Mouse (Mus musculus): Measurements from ENCODE around the gene Map3k5. TPM values are rescaled to one million over a fixed set of nuclear protein-coding genes. Genes with fewer than 3 reads are reported as not detected.

The Map3k5 gene
- polyA plus RNA-seq (2012; ENCODE audit: insufficient read depth, insufficient read length, low replicate concordance, missing spikeins), result not detected in 2 replicates

DNA sequence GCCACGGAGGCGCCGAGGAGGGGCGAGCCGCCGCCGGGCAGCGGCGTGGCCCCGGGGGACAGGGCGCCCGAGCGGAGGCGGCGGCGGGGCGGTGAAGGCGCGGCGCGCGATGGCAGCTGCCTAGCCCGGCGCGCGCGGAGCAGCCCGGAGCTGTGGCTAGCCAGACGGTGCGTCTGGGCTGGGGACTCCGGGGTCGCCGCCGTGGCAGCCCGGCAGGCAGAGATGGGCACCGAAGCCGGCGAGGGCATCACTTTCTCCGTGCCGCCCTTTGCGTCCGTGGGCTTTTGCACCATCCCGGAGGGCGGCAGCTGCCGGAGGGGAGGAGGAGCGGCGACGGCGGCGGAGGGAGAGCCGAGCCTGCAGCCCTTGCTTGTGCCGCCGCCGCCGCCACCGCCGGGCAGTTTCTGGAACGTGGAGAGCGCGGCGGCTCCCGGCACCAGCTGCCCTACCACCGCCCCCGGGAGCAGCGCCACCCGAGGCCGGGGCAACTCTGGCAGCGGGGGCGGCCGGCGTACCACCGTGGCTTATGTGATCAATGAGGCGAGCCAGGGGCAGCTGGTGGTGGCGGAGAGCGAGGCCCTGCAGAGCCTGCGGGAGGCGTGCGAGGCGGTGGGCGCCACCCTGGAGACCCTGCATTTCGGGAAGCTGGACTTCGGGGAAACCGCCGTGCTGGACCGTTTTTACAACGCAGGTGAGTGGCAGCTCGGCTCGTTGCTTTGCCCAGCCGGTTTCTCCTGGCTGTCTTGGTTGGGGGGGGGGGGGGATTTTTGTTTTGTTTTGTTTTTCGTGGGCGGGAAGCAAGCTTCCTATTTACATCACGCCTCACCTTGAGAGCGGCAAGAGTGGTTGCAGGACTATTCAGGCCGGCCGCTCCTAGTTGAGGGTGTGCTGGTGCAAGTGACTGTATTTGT lies at the start of gene Map3k5:
Map3k5 (plus strand) TSS at position 89 of the 911 bp plus-strand sequence.
- TF ChIP-seq CTCF (IDR thresholded peaks at IDR 0.05; ENCODE audit: insufficient read depth, low read depth, low read length), result no peak
- TF ChIP-seq POLR2A (IDR thresholded peaks at IDR 0.05; ENCODE audit: insufficient read depth, low read depth, low read length), result no peak
- under 1% methylated on average over 94 of the region's 95 CpGs for WGBS
- H3K27ac ChIP-seq (ENCODE audit: insufficient read depth, low read depth, low read length), result no peak within 1 kb of the TSS

DNA sequence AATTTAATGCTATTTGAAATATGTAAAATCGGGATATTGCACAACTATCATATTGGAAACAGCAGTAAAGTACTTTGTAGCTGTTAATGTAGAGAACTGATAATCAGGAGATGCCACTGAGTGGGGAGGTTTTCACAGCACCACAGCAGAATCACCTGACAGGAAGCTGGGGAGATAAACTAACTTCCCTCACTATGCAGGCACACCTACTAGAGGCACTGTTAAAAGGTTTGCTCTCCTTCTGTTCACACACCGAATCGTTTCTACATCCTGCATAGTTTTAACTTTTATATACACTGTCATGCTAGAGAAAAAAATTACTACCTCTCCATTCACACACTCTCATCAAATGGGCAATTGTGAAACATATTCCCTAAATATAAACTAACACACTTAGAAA lies 48.0 kb upstream of the Map3k5 start:
- Histone ChIP-seq H3K27ac (ENCODE audit: insufficient read depth, low read depth, low read length) (no peak overlapping the region), H3K4me3 (ENCODE audit: insufficient read depth, low read depth, low read length) (no peak overlapping the region), H3K4me1 (ENCODE audit: control insufficient read depth, insufficient read depth, low read length) (no peaks in the 10 kb centered on the region)
- WGBS, result 85% methylated on average over 3 of the region's 3 CpGs
- TF ChIP-seq POLR2A (IDR thresholded peaks at IDR 0.05; ENCODE audit: insufficient read depth, low read depth, low read length) (no peak), CTCF (IDR thresholded peaks at IDR 0.05; ENCODE audit: insufficient read depth, low read depth, low read length) (no peak)

More for the DNA sequence above, at the start of gene Map3k5:
- Histone ChIP-seq H3K4me3 (ENCODE audit: insufficient read depth, low read depth, low read length) (peak within 1 kb of the TSS; percentile 93), H3K4me1 (ENCODE audit: control insufficient read depth, insufficient read depth, low read length) (peaks cover 14% of the 10 kb centered on the region)

DNA sequence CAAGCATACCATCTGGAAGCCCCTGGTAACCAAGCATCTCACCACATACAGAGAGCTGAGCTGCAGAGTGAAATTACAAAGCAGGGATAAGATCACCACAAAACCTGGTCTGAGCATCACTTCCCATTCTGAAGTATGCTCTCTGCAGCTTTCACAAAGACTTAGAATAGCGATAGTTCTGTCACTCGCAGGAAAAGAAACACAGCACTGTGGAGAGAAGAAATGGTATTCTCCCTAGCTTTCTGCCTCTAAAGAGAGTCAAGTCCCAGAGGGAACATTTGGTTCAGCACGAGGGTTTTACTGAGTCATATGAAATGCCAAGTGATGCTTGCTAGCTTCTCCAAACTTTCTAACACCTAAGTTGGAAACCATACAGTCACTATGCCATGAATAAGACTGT lies 44.4 kb upstream of the Map3k5 start:
- no peak for TF ChIP-seq CTCF (IDR thresholded peaks at IDR 0.05; ENCODE audit: insufficient read depth, low read depth, low read length)
- no peak for TF ChIP-seq POLR2A (IDR thresholded peaks at IDR 0.05; ENCODE audit: insufficient read depth, low read depth, low read length)
- H3K27ac ChIP-seq (ENCODE audit: insufficient read depth, low read depth, low read length), result no peak overlapping the region
- 65% methylated on average over 3 of the region's 3 CpGs for WGBS
- H3K4me1 ChIP-seq (ENCODE audit: control insufficient read depth, insufficient read depth, low read length), result no peaks in the 10 kb centered on the region
- no peak overlapping the region for H3K4me3 ChIP-seq (ENCODE audit: insufficient read depth, low read depth, low read length)

DNA sequence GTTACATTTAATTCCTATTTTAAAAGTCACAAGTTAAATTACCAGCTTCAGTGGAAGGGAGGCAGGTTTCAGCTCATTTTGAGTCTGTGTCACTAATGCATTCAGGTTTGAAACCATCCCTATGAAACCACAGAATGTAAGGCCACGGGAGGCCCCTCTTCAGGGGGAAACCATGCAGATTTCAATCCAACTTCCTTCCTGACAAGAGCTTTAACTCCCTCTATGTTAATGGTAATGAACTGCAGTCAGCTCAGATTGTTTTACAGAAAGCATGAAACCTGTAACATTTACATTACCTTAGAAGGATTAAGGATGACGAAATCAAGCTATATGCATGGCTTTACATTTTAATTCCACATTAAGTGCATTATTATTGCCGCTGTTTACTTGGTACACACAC lies 42.6 kb upstream of the Map3k5 start:
- TF ChIP-seq POLR2A (IDR thresholded peaks at IDR 0.05; ENCODE audit: insufficient read depth, low read depth, low read length) (no peak), CTCF (IDR thresholded peaks at IDR 0.05; ENCODE audit: insufficient read depth, low read depth, low read length) (no peak)
- no peak overlapping the region for H3K27ac ChIP-seq (ENCODE audit: insufficient read depth, low read depth, low read length)
- H3K4me3 ChIP-seq (ENCODE audit: insufficient read depth, low read depth, low read length), result no peak overlapping the region
- H3K4me1 ChIP-seq (ENCODE audit: control insufficient read depth, insufficient read depth, low read length), result no peaks in the 10 kb centered on the region
- 71% methylated on average over 3 of the region's 3 CpGs for WGBS

DNA sequence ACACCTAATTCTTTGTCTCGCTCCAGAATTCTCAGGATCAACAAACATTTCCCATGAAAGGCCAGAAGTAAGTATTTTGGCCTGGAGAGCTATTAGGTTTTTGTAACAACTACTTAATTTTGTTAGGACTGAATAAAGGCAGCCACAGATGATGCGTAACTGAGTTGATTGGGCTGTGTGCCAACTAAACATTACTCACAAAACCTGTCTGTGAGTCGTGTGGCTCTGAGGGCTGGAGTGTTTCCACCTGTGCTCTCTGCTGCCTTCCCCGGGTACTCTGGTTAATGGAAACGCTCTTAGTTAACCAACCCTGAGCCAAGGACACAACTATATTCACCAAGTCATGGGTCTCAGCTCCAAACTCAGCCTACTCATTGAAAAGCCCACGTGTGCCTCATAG lies 41.1 kb upstream of the Map3k5 start:
- H3K4me3 ChIP-seq (ENCODE audit: insufficient read depth, low read depth, low read length), result no peak overlapping the region
- H3K4me1 ChIP-seq (ENCODE audit: control insufficient read depth, insufficient read depth, low read length), result no peaks in the 10 kb centered on the region
- WGBS, result 77% methylated on average over 6 of the region's 6 CpGs
- no peak overlapping the region for H3K27ac ChIP-seq (ENCODE audit: insufficient read depth, low read depth, low read length)
- TF ChIP-seq POLR2A (IDR thresholded peaks at IDR 0.05; ENCODE audit: insufficient read depth, low read depth, low read length) (no peak), CTCF (IDR thresholded peaks at IDR 0.05; ENCODE audit: insufficient read depth, low read depth, low read length) (no peak)

DNA sequence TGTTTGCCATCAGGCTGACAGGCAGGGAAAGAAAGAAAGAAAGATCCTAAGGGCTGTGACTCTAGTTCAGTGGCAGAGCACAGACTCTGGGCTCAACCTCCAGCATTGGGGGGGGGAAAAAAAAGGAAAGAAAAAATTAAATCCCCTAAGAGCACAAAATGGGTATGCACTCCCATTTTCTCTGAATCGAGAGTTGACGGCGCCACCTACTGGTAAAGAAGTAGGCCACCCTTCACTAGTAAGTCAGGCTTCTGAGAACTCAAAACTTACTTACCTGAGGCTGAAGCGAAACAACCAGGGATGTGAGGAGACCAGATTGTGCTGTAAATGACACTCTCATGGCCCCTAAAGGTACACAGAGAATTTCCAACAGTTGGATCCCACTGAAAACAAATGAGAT lies 40.3 kb upstream of the Map3k5 start:
- 16% methylated on average over 4 of the region's 4 CpGs for whole genome bisulfite sequencing
- TF ChIP-seq CTCF (IDR thresholded peaks at IDR 0.05; ENCODE audit: insufficient read depth, low read depth, low read length) (no peak), POLR2A (IDR thresholded peaks at IDR 0.05; ENCODE audit: insufficient read depth, low read depth, low read length) (no peak)
- H3K27ac ChIP-seq (ENCODE audit: insufficient read depth, low read depth, low read length), result no peak overlapping the region

DNA sequence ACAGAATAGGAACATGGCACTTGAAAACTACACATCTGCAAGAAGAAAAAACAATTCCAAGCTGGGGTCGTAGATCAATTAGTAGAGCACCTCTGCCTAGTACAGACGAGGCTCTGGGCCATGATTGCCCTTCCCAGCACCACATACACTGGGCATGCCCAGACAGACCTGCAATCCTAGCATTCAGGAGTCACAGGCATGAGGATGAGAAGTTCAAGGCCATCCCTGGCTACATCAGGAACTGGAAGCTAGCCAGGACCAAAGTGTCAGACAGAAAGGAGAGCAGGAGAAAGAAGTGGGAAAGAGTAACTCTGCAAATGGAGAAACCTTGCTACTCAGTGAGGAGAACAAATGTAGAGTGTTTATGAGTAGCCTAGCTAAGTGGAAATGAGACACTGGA lies 34.1 kb upstream of the Map3k5 start:
- WGBS, result 89% methylated on average over 2 of the region's 2 CpGs
- Histone ChIP-seq H3K4me1 (ENCODE audit: control insufficient read depth, insufficient read depth, low read length) (peaks cover 5% of the 10 kb centered on the region), H3K4me3 (ENCODE audit: insufficient read depth, low read depth, low read length) (no peak overlapping the region), H3K27ac (ENCODE audit: insufficient read depth, low read depth, low read length) (no peak overlapping the region)
- TF ChIP-seq POLR2A (IDR thresholded peaks at IDR 0.05; ENCODE audit: insufficient read depth, low read depth, low read length) (no peak), CTCF (IDR thresholded peaks at IDR 0.05; ENCODE audit: insufficient read depth, low read depth, low read length) (no peak)

More for the DNA sequence above, 40.3 kb upstream of the Map3k5 start:
- Histone ChIP-seq H3K4me1 (ENCODE audit: control insufficient read depth, insufficient read depth, low read length) (no peaks in the 10 kb centered on the region), H3K4me3 (ENCODE audit: insufficient read depth, low read depth, low read length) (no peak overlapping the region)

DNA sequence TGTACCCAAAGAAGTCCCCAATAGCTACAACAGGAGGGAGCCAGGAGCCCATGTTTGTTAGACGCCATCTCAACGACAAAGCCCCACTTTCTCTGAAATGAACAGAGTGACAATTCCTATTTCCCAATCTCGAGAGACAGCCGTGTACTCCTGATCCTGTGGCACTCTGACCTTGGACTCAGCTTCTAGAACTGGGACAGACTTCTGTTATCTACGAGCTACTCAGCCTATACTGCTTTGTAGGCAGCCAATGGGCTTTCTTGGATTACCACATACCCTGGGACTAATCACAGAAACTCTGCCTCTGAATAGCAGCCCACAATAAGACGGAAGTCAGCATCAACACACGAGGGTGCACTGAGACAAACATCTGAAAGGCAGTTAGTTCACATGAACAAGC lies 32.3 kb upstream of the Map3k5 start:
- WGBS, result 75% methylated on average over 7 of the region's 7 CpGs
- Histone ChIP-seq H3K27ac (ENCODE audit: insufficient read depth, low read depth, low read length) (no peak overlapping the region), H3K4me3 (ENCODE audit: insufficient read depth, low read depth, low read length) (no peak overlapping the region), H3K4me1 (ENCODE audit: control insufficient read depth, insufficient read depth, low read length) (peaks cover 5% of the 10 kb centered on the region)
- TF ChIP-seq POLR2A (IDR thresholded peaks at IDR 0.05; ENCODE audit: insufficient read depth, low read depth, low read length) (no peak), CTCF (IDR thresholded peaks at IDR 0.05; ENCODE audit: insufficient read depth, low read depth, low read length) (no peak)

DNA sequence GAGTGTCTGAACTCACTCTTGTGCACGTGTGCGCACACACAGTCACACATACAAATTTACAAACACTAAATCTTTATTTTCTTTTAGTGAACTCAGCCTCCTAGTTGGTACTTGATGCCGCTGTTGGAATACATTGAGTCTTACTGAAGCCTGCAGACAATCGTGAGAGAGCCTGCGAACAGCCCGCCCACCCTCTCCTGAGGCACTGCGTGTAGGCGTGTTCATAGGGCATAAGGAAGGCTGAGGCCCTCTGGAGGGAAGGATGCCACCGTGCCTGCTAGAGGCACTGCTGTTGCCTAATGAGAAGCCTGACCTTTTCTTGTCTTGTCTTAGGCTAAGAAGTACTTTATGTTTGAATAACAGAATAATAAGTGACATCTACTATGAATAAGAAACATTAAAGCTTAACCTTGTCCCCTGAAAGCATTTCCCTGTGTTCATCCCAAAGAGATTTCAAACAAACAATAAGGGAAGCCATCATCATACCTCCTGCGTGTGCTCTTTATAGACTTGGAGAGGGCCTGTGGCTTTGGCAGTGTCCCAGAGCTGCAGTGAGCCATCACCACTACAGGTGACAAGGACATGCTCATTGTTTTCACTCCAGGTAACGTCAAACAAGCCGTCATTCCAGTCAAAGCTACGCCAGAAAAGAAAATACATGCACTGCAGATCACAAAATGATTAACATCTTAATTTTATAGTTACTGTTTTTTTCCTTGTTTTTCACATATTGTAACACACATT lies 30.0 kb upstream of the Map3k5 start:
- Histone ChIP-seq H3K27ac (ENCODE audit: insufficient read depth, low read depth, low read length) (no peak overlapping the region), H3K4me3 (ENCODE audit: insufficient read depth, low read depth, low read length) (no peak overlapping the region), H3K4me1 (ENCODE audit: control insufficient read depth, insufficient read depth, low read length) (peaks cover 5% of the 10 kb centered on the region)
- TF ChIP-seq CTCF (IDR thresholded peaks at IDR 0.05; ENCODE audit: insufficient read depth, low read depth, low read length), result no peak
- TF ChIP-seq POLR2A (IDR thresholded peaks at IDR 0.05; ENCODE audit: insufficient read depth, low read depth, low read length), result no peak
- WGBS, result 59% methylated on average over 13 of the region's 13 CpGs

Data from olfactory bulb, adult 2 months (tissue).